Mouse (Mus musculus) left cerebral cortex, postnatal 10 days (tissue): ENCODE data around the gene Abcd3. TPM values are rescaled to one million over a fixed set of nuclear protein-coding genes. Genes with fewer than 3 reads are reported as not detected.
"Not testable (repeated sequence)": the region's sequence is repeated elsewhere in the genome, so short reads cannot be mapped to it uniquely, and the experiment has no call there.

ENCODE experiments used
- DNase-seq, 2 experiments: peaks; one replicate each; pipeline ENCODE4 v3.0.0; 2021 to 2022; ENCODE audit warnings: low spot score in 2 of 2, mixed read lengths in 1 of 2; ENCODE audit errors: extremely low spot score in 1 of 2
- intact Hi-C: fragments of 180-260 bp; cut with DNase I; formaldehyde crosslinking; loops from one replicate; pipeline ENCODE4 v1.15.1; 2025
- total RNA-seq, 2 experiments: library from RNA; stranded (reverse); gene quantifications; 2 replicates each; pipeline ENCODE4 v1.2.3; 2021

The Abcd3 gene
- total RNA-seq, 2 experiments from 2014 or later, result 67.8 to 69.8 TPM

DNA sequence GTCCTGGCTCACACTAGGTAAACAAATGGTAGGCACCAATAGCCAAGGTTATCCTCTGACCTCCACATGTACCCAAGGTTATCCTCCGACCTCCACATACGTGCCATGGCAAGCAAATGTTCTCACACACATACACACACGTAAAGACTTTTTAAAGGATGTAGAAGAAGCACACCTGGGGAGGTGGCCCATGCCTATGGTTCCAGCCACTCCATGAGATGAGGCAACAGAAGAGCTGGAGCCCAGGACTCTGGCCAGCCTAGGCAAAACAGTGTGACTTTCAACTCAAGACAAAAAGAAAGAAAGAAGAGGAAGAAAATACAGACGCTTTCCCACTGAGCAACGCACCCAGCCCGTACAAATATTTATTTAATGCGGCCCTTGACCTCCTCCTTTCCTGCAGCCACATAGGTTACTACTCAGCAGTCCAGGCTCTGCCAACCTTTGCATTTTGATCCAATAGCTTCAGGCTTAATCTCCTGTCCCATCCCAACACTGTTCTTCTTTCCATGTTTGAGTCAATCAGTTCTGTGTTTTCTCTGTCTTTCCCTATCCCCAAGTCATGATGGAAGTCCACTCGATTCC is 6.5 kb upstream of the Abcd3 start:
- no peak for DNase-seq
- intact Hi-C loops, result no loop called here

DNA sequence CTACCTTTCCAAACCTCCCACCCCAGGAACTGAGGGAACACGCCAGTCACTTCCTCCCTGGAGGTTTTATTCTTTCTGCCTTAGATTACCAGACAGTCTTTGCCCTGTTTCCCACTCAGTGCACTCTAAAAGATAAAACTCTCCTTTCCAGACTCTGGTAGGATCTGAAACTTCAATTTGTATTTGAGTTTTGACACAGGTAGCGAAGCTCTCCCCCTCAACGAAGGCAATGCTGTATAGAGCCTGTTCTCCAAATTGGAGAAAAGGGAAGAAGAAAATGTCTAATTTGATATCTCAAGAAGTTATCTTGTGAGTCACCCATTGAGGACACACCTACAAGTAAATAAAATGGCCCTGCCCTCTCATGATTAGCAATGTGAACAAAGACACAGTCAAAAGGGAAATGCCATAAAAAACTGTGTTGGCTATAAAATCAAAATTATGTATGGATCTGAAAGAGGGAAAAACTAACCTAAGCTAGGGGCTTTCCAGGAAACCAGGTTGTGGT is 4.6 kb upstream of the Abcd3 start:
- no peak for DNase-seq
- intact Hi-C loops, result no loop called here

DNA sequence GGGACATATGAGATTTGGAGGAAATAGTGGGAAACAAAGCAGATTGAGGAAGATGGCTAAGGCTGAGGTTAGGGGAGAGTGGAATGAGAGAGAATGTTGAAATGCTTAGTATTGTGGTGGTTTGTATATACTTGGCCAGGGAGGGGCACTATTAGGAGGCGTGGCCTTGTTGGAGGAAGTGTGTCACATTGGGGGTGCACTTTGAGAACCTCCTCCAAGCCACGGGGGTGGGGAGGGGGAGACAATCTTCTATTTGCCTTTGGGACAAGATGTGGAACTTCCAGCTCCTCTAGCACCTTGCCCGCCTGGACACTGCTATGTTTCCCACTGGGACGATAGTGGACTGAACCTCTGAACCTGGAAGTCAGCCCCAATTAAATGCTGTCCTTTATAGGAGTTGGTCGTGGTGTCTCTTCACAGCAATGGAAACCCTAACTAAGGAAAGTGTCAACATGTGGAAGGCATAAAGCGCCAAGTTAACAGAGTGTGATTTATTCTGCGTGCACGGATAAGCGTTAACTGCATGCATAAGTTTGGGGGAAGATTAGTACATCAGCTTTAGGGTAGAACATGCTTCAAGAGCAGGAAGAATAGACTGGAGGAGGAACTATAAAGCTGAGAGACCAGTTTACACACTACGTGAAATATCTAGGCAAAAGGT is 3.8 kb upstream of the Abcd3 start:
- intact Hi-C loops, result no loop called here
- no peak for DNase-seq

DNA sequence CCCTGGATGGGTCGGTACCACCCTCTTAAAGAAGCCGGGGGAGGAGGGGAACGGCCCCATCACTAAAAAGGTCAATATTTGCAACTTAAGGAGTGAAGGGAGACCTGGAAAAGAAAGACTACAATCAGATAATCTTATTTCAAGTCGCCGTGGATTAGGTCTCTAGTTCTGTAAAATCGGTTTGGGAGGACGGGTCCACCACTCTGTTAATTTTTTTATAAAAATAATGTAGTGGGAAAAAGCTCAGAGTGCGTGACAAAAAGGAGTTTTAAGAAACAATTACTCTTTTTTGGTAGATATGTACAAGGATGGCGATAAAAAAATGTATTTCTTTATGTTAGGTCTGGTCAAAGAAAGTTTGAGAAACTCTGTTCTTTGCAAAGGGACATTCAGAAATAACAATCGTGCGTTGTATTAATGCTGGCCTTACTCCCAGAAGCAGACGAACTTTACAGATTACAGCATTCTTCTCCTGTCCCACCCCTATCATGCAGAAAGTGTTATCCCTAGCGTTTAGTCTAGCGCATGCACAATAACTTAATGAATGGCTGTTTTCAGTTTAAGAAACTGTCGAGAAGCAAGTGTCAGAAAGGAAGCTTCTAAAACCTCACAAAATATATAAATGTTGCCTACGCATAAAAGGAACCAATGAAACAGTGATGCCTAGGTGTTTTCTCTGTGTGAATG is 590 bp upstream of the Abcd3 start:
- intact Hi-C loops, result no loop called here
- peak in 1 of 2 experiments; percentile 7 for DNase-seq

DNA sequence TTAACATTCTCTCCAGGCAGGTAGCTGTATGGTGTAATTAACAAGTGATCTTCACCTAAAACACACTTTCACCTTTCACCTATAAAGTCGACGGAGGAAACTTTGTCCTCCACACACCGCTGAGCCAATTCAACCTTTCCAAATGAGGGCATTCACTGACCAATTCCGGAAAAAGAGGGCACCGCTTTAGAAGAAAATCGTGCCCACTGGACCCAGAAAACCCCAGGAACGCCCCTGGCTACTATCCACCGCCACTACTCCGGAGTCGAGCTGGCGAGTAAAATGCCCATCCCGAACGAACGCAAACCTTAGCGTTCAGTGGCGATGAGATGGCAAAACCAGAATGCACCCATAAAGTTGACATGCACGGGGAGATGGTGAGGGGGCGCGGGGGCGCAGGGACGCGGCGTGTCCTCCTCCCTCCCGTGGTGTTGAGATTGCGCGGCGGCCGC is 663 bp downstream of the Abcd3 start:
- intact Hi-C loops, result no loop called here
- DNase-seq, result peak in 1 of 2 experiments; percentile 26

DNA sequence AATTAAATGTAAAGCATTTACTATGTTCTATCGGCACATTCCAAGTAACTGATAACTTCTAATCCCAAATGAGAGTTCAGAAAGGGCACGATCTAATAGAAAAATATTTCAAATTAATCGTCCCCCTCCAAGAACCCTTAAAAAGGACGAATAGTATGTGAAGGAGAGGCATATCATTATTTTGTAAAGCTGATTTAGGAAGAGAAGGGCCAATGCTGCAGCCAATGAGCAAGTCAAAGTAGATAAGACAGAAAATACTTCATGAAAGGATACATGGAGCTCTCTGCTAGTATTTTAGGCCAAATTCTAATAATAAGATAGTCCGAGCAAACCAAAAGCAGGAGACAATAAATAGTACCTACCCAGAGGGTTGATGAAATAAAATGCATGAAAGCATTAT is 1.3 kb downstream of the Abcd3 start:
- no peak for DNase-seq
- intact Hi-C loops, result no loop called here

DNA sequence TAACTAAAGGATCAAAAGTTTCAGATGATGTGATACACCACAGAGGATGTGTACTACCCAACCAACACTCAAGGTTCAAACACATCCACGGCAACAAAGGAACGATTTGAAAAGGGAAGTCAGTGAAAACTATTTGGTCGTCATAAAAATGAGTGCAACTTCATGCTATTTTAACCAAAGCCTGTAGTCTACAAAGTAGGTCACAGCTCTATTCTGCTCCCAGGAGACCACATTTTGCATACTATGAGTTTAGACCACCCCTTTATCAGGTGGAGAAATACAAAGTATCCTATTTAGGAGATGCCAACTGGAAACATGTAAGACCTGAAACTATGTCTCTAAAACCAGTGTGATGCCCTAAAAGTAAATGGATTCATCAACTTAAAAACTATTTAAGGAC is 6.9 kb downstream of the Abcd3 start:
- DNase-seq, result no peak
- intact Hi-C loops, result no loop called here

DNA sequence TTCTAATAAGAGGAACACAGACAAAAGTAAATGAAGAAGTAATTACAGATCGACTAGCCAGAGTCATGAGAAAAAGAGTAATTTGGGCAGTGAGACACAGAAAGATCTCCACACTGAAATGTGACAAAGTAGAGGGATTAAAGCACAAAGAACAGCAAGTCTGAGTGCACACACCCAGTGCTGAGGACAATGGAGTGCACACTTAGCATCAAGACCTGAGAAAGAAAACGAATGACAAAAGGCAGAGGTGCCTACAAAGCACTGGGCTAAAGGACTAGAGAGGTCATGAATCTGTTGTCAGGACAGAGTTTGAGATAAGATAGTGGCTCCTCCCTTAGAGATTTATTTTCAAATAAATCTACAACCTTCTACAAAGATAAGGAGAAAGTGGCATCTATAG is 20.9 kb downstream of the Abcd3 start:
- no peak for DNase-seq

DNA sequence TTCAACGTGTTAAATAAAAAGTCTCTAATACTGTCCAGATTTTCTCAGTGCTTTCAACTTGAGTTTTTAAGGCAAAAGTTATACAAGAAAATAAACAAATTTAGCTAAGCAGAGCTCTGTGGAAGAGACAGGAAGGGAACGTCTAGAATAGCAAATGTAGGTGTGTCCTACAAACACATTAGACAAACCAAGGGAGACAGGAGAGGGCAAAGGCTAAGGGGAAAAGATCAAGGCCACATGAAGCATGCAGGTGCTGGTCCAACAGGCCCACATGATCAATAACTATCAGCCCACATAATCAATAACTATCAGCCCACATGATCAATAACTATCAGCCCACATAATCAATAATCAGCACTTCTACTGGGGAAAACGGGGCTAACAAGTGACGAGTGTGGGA is 22.9 kb downstream of the Abcd3 start:
- DNase-seq, result no peak
- intact Hi-C loops, result no loop called here

More for the DNA sequence above, 20.9 kb downstream of the Abcd3 start:
- intact Hi-C loops, result no loop called here

DNA sequence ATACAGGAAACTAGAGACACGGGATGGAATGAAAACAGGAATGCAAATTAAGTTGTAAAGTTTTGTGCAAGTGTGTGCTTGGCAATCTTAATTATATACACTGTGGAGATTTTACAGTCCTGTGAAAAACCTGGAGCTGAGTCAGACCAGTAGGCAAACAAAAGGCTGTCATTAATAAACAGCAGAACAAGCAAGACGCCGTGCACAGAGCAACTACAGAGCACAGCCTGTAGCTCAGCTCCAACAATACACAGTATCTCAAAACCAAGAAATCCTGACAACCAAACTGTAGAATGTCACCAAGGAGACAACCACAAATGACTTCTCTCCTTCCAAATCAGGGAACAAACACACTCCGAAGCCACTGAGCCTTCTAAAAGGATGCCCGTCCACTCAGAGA is 24.7 kb downstream of the Abcd3 start:
- intact Hi-C loops, result no loop called here
- DNase-seq, result no peak

DNA sequence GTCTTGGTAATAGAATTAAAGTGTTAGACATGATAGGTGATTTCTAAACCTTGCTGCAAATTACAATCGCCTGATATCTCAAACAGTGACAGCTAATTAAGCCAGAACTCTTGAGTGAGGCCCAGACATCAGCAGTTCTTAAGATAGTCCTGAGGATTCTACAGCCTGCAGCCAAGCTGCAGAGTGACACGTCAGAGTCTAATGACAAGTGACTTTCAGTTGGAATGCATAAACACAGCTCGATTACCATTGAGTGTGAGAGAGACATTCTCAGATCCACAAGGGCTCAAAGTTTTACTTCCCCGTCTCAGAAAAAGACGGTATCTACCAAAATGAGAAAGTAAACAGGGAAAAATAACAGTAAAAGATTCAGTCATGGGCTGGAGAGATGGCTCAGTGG is 25.3 kb downstream of the Abcd3 start:
- DNase-seq, result no peak
- intact Hi-C loops, result no loop called here

DNA sequence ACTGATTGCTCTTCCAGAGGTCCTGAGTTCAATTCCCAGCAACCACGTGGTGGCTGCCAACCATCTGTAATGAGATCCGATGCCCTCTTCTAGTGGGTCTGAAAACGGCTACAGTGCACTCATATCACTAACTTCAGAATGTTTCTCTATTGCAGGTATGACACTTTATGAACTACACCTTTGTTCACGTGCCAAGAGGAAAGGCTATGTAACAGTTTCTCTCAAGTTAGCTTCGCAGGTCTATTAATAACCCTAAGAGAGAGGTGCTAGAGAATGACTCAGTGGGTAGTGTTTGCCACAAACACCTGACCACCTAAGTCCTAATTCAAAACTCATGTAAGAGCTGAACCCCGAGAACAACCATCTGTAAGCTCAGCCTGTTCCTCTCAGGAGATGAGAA is 32.1 kb downstream of the Abcd3 start:
- intact Hi-C loops, result no loop called here
- DNase-seq, result no peak

DNA sequence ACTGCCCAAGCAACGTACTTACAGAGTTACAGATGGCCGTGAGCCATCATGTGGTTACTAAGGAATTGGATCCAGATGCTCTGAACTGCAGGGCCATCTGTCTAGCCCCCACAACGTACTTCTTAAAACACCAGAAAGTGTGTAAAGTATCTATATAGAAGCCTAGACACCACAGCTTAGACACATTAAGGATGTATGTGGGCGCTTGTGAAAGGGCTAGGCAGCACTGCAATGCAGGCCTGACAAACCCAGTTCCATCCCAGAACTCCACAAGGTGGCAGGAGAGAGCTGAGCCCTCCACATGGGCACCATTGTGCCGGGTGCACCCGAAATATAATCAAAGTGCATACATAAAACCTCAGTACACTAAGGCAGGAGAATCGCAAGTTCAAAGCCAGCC is 37.2 kb downstream of the Abcd3 start:
- intact Hi-C loops, result no loop called here

DNA sequence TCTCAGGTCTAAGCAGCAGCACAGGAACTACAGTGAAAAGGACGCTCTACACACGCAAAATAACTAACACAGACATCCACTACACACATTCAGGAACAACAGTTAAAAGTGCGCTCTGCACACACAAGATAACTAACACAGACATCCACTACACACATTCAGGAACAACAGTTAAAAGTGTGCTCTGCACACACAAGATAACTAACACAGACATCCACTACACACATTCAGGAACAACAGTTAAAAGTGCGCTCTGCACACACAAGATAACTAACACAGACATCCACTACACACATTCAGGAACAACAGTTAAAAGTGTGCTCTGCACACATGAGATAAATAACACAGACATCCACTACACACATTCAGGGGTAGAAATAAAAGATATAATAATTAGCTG is 41.8 kb downstream of the Abcd3 start:
- DNase-seq, intact Hi-C loops: not testable (repeated sequence)

More for the DNA sequence above, 37.2 kb downstream of the Abcd3 start:
- peak; percentile 71 to 72 for DNase-seq

DNA sequence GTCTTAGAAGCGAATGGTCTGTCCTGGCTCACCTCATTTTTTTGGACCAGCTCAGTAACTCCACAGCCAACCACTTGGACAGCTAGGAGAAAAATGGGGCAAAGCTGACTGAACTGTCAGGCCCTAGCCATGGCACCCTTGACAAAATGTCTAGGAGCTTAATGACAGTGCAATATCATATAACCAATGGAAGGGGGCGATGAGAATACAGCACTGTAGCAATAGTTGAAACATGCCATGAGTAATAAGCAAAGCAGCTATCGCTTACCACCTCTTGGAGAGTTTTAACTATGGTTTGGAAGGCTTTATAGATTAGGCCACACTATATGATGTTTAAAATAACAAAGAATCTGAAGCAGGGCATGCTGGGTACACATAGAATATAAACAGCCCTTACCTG is 46.3 kb downstream of the Abcd3 start:
- intact Hi-C loops, result loop anchor here (10.0 kb wide), 1 partner anchor 464 kb away; no protein-coding TSS in a partner anchor
- DNase-seq, result no peak

DNA sequence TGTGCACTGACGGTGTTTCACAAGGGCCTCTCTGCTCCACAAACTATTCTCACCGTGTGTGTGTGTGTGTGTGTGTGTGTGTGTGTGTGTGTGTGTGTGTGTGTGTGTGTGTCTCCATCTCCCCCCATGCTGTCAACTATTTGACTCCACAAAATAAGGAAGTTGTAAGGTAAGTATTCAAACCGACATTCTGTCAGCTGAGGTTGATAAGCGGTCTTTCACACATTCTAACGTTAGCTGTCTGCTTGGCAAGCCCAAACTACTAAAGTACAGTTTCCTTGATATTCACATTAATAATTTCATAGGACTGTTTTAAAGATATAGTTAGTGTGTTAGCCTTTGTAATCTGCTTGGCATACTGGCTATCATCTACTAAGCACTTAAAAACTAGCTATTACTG is 48.3 kb downstream of the Abcd3 start:
- DNase-seq, result no peak
- intact Hi-C loops, result loop anchor here (10.0 kb wide), 1 partner anchor 462 kb away; no protein-coding TSS in a partner anchor

DNA sequence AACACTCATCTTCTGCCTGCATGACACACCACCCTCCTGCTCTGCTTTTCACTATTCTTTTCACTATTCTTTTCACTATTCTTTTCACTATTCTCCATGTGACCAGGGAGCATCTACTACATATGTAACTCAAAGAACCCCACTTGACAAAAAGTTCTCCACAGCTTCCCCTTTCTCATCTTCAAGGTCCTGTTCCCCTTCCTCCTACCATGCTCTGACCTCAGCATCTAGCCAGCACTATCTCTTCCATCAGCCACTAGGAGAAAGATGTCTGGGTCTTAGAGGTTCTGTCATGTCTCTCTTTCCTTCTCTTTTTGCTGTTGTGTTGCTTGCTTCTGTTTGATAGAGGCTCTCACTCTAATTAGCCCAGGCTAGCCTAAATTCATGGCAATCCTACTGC is 49.1 kb downstream of the Abcd3 start:
- intact Hi-C loops, result loop anchor here (10.0 kb wide), 1 partner anchor 461 kb away; no protein-coding TSS in a partner anchor
- no peak for DNase-seq

DNA sequence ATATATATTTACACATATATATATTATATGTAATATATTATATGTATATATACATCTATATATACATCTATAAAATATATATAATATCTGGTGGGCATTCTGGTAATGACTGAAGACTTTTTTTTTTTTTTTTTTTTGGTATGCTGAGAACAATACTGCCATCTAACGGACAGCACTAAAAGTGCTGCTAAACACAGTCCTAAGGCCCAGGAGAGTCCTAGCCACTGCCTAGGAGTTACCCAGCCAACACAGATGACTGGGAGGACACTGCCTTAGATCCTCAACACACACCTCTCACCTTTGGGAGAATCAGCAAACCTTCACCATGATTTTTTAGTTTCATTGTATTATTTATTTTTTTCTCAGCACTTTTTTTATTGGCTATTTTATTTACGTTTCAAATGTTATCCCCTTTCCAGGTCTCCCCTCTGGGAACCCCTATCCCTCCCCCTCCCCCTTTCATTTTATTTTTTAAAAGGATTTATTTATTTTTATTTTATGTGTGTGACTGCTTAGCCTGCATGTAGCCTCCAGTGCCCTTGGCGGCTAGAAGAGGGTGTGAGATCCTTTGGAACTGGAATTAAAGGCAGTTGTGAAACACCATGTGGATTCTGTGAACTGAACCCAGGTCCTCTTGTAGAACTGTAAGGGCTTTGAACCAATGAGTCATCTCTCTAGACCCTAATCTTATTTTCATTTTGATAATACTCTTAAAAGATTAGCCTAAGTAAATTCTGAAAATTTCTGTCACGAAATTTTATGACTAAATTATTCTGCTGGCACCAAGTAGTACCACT is 52.8 kb downstream of the Abcd3 start:
- DNase-seq, result no peak
- intact Hi-C loops, result loop anchor here (2.0 to 10.0 kb wide), 2 partner anchors 221 to 457 kb away; no protein-coding TSS in a partner anchor

DNA sequence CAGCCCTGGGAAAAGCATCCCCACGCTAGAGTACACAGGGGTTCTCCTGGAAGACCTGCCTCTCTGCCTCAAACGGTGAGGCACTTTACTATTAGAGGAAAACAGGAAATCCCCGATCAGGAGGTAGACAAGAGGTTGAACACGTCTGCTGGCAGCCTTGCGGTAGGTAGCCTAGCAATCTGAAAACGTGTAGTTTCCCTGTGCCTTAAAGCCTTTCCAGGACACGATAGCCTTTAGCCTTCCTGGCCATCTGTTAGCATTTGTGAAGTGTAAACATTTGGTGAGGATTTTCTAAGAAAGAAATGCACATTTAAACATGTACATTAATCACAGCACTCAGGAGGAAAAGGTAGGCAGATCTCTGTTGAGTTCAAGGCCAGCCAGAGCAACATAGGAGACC is 56.7 kb downstream of the Abcd3 start:
- intact Hi-C loops, result no loop called here
- no peak for DNase-seq
